Mouse (Mus musculus) bone marrow macrophage, adult 2 months (primary cell): ENCODE data around the gene Pid1. TPM values are rescaled to one million over a fixed set of nuclear protein-coding genes. Genes with fewer than 3 reads are reported as not detected.

Experiments used
- H3K27ac ChIP-seq: 2 replicates; pipeline ENCODE4 v1.5.1; 2012; ENCODE audit warnings: low read depth, low read length; ENCODE audit not compliant: insufficient read depth
- H3K4me1 ChIP-seq: 2 replicates; pipeline ENCODE4 v1.6.1; 2012; ENCODE audit warnings: low read length; ENCODE audit not compliant: control insufficient read depth, insufficient read depth
- H3K4me3 ChIP-seq: 2 replicates; pipeline ENCODE4 v1.5.1; 2012; ENCODE audit warnings: mild to moderate bottlenecking, low read length, moderate library complexity; ENCODE audit not compliant: insufficient read depth
- CTCF ChIP-seq: IDR thresholded peaks from 2 replicates; pipeline ENCODE4 v1.5.1; 2012; ENCODE audit warnings: low read depth, mild to moderate bottlenecking, low read length, moderate library complexity
- POLR2A ChIP-seq: IDR thresholded peaks from 2 replicates; pipeline ENCODE4 v1.6.1; 2012; ENCODE audit warnings: mild to moderate bottlenecking, low read depth, low read length, borderline replicate concordance
- polyA plus RNA-seq: library from polyadenylated mRNA; stranded (reverse); fragments of >200 nt; gene quantifications from 2 replicates; pipeline ENCODE4 v1.2.4, GENCODE M21; 2012; ENCODE audit not compliant: missing spikeins, insufficient read depth, insufficient read length

Gene Pid1
- polyA plus RNA-seq, 1 experiment: 302 TPM

- Histone ChIP-seq H3K27ac (no peak overlapping the region), H3K4me3 (no peak overlapping the region), H3K4me1 (peaks cover under 1% of the 10 kb centered on the region; the same call in 1 of the 2 replicates)
- TF ChIP-seq CTCF: no peak
- no peak for TF ChIP-seq POLR2A
Measured at GRCm38 (mm10) chr1:84153943-84154342, 210.0 kb downstream of the Pid1 start.

DNA sequence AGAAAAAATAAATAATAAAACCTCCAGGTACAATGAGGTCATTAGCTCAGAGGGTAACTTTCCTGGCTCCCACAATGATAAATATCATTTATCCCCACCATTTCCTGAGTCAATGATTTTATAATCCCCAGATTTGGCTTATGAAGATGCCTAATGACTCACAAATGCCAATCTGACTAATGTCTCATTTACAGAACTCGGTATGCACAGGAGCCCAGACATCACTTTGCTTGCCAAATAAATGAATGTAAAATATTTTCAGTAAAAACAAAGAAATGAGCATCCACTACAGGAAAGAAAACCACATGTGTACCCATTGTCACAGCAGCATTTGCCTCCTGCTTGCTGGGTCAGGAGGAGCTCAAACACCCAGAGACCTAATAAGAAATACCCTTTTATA, 222.4 kb downstream of the Pid1 start:
- Histone ChIP-seq H3K27ac (no peak overlapping the region), H3K4me3 (no peak overlapping the region), H3K4me1 (0 out of 2 replicates have a peak, but pooled peaks cover 2% of the 10 kb centered on the region)
- no peak for TF ChIP-seq CTCF
- TF ChIP-seq POLR2A: no peak

- Histone ChIP-seq H3K4me1 (no peaks in the 10 kb centered on the region), H3K4me3 (no peak overlapping the region), H3K27ac (no peak overlapping the region)
- no peak for TF ChIP-seq POLR2A
- no peak for TF ChIP-seq CTCF
Measured at GRCm38 (mm10) chr1:84132451-84132850, 231.5 kb downstream of the Pid1 start.

DNA sequence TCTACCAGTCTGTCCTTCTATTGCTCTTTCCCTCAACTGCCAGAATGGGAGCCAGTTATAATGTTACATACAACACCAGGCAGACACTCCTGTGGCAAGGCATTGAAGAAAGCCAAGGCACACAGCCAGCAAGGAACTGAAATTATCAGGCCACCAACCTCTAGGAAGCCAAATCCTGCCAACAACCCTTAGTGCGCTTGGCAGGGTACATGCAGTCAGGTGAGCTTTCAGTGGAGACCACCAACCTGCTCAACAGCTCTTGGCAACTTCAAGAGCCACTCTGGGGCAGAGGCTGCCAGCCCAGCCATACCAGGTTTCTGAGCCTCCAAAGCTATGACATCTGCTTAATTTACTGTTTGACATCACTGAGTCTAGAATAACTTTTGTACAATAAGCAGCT, 232.2 kb downstream of the Pid1 start:
- Histone ChIP-seq H3K4me3 (no peak overlapping the region), H3K4me1 (no peaks in the 10 kb centered on the region), H3K27ac (no peak overlapping the region)
- TF ChIP-seq CTCF: no peak
- TF ChIP-seq POLR2A: no peak

GRCm38 (mm10) chr1:84128510-84128909, 235.5 kb downstream of the Pid1 start:
- TF ChIP-seq CTCF (no peak), POLR2A (no peak)
- no peak overlapping the region for H3K4me3 ChIP-seq
- no peak overlapping the region for H3K27ac ChIP-seq
- H3K4me1 ChIP-seq: no peaks in the 10 kb centered on the region

GRCm38 (mm10) chr1:84119306-84119705, 244.7 kb downstream of the Pid1 start:
- no peak overlapping the region for H3K4me3 ChIP-seq
- H3K4me1 ChIP-seq: no peaks in the 10 kb centered on the region
- no peak overlapping the region for H3K27ac ChIP-seq
- no peak for TF ChIP-seq CTCF
- TF ChIP-seq POLR2A: no peak

GRCm38 (mm10) chr1:84106756-84107155, 257.2 kb downstream of the Pid1 start:
- Histone ChIP-seq H3K4me3 (no peak overlapping the region), H3K27ac (no peak overlapping the region), H3K4me1 (no peaks in the 10 kb centered on the region; the same call in 1 of the 2 replicates)
- no peak for TF ChIP-seq CTCF
- TF ChIP-seq POLR2A: no peak

DNA sequence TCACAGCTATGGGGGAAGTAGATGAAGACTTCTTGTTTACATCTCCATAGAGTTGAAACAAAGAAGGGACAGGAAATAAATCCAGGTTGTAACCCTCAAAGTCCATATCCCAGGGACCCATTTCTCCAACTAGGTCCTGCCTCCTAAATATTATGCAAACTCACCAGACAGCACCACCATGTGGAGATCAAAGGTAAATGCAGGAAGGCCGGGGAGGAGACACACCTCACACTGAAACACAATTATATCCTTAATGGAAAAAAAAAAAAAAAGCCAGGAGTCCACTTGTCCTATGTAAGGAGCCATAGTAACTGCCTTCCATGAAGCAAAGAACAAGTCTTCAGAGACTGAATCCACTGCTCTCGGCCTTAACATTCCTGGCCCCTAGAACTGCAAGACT, 261.9 kb downstream of the Pid1 start:
- Histone ChIP-seq H3K4me3 (no peak overlapping the region), H3K4me1 (peaks cover 14% of the 10 kb centered on the region), H3K27ac (no peak overlapping the region)
- TF ChIP-seq CTCF: no peak
- no peak for TF ChIP-seq POLR2A

DNA sequence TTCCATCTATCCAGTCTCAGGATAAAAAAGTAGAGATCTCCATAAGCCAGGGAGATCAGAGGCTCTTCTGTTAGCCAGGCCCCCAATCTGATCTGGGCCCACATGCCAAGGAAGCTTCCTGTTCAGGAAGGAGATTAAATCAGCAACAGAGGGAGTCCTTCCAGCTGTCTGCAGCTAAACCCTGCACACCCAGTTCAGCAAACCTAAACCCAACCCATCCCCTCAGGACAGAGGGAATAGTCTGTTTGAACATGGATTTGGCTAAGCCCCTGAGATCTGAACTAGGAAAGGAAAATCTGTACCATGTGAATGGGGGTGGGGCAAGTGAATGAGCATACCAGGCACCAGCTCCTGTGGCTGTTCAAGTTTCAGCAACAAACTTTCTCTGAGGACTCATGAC, 266.6 kb downstream of the Pid1 start:
- TF ChIP-seq POLR2A: no peak
- no peak for TF ChIP-seq CTCF
- Histone ChIP-seq H3K4me3 (no peak overlapping the region), H3K4me1 (peaks cover 27% of the 10 kb centered on the region), H3K27ac (no peak overlapping the region)

DNA sequence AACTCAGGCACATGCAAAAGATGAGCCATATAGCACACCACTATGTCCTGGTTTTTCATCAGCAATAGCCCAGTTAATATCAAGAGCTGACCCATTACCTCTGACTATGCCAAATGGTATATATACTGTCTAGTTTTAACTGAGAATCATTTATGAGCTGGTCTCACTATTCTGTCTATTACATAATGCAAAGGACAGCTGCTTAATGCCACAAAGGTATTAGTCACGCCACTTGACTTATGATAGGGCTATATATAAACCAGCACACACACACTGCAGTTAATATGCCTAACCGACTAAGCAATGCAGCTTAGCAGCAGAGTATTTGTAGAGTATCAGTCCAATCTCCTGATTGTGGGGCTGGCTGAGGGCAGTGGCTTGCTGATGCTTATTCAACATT, 270.7 kb downstream of the Pid1 start:
- Histone ChIP-seq H3K27ac (no peak overlapping the region), H3K4me3 (no peak overlapping the region), H3K4me1 (peaks cover 23% of the 10 kb centered on the region)
- TF ChIP-seq POLR2A: no peak
- no peak for TF ChIP-seq CTCF

DNA sequence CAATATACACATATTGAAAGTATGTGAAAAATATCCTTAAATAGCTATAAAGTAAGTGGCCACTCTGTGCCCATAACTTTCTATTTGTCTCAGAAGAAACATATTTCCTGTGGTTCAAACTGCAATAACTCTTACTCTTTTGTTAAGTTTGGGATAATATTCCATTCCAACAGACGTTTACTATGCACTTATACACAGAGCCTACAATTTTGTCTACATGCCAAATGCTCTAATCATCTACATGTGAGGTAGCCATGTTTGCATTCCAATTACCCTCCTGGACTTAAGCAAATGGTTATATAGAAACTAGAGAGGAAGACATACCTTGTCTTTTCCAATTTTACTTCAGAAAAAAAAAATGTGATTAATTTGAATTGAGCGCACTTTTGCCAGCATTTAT, 274.3 kb downstream of the Pid1 start:
- no peak for TF ChIP-seq POLR2A
- TF ChIP-seq CTCF: no peak
- H3K27ac ChIP-seq: no peak overlapping the region
- H3K4me3 ChIP-seq: no peak overlapping the region
- peaks cover 11% of the 10 kb centered on the region for H3K4me1 ChIP-seq
